Mouse (Mus musculus): ENCODE data around the gene 3110082I17Rik.

The 3110082I17Rik gene

DNA sequence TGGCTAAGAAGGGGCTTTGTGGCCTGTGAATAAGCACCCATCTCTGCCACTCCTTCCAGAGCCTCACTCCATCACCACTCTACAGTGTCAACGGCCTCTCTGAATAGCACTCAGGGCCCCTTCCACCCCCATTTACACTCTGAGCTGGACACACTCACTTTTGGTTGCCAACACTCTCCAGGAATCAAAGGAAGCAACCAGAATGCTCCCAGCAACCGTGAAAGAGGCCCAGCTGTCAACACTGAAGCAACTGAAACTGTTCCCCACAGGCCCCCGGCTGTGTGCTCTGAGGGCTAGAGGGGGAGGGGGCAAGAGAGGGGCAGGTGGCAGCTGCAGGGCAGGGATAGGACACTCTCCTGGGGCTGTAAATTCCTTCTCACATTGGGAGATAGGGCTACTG is 41.7 kb downstream of the 3110082I17Rik start:
- no peak for DNase-seq (ENCODE audit: low read depth)

DNA sequence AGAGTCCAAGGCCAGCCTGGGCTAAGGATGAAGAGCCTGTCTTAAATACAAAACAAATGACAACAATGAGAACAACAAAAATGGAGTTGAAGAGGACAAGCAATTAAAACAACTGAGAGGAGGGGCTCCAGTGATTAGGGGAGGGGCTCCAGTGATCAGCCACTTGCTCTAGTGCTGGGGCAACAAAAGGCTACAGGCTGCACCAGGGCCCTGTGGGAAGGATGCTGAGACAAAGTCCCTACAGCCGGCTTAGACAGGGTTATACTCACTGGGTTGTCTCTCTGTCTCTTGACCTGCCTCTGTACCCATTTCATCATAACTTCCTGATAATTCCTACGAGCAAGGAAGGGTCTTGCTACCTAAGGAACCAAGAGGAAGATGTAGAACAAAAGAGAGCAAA is 42.2 kb downstream of the 3110082I17Rik start:
- no peak for DNase-seq (ENCODE audit: low read depth)

DNA sequence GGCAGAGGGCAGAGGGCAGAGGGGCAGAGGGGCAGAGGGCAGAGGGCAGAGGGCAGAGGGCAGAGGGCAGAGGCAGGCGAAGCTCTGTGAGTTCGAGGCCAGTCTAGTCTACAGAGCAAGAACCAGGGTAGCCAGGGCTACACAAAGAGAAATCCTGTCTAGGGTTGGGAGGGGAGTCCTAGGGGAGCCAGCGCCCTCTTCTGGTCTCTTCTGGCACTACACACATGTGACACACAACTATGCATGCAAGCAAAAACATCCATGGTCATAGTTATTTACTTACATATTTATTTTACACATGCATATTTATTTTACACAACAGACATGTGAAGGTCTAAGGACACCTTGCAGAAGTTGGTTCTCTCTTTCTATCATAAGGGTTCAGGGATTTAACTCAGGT is 42.8 kb downstream of the 3110082I17Rik start:
- no peak for DNase-seq (ENCODE audit: low read depth)

DNA sequence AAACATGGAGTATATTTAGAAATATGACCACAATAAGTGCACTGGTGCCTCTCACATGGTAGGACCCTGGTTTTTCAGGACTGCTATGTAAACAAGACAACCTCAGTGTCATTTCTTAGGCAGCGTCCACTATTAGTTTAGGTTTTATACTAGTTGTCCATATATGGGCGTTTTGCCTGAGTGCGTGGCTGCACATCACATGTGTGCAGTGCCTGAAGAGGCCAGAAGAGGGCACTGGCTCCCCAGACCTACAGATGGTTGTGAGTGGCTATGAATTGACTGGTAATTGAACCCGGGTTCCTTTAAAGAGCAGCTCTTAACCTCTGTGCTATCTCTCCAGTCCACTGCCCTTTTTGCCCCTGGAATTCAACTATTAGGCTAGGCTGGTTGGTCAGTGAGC is 43.4 kb downstream of the 3110082I17Rik start:
- no peak for DNase-seq (ENCODE audit: low read depth)

DNA sequence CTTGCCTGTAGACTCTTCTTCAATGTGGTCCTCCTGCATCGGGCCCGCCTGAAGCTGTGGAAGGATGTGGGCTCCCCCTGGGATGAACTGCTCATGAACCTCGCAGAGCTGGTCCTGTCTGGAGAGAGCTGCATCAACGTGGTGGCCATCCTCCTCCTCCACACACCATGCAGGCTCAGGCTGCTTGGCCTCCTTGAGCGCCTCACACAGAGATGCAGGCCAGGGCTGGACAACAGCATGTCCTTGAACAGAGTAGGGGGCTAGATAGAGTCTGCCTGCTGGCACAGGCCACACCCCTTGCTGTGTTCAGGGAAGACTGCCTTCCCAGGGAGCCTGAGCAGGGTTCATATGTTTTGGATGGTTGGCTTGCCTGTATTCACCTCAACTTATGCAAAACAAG is 45.3 kb downstream of the 3110082I17Rik start:
- no peak for DNase-seq (ENCODE audit: low read depth)

DNA sequence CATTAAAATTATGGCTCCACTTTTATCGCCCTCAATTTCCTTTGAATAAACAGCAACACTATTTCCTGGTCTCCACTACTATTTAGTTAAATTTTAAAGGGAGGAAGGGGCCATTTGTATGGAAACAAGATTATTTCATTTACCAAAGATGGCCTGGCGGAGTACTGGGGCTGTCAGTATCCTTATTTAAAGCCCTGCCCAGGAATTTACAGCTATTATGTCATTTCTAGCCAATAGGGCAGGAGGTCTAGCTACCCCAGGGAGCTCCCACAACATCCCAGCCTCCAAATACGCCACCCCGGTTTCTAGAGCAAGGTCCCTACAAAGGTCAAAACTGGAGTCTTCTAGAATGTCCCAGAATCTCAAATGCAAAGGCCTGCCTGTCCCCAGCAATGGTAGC is 46.8 kb downstream of the 3110082I17Rik start:
- DNase-seq (ENCODE audit: low read depth) = no peak

DNA sequence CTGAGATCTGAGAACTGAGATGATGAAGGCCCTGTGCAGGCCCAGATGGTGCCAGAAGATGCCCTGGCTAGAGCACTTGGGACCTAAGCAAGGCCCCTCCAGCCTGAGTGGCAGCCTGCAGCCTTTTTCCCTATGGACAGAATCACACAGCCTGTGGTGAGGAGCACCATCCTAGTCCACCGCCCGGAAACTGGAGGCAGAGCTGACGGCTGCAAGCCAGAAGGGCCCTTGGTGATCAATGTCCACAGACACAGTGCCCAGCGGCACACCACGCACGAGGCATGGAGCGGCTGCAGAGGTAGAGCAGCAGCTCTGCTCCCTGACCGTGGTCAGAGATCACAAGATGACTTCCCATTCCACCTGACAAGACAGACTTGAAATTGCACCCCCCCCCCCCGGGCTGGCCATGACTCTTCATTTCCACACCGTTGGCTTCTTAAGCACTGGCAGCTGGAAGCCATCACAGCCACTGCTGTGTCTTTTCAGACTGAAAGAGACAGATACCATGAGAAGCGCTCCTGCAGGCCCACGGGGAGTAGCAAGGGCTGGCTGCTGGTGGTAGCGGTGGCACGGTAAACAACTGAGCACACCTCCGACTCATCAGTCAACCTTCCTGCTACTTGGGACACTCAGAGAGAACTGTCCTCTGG is 48.5 kb downstream of the 3110082I17Rik start:
- peak; percentile 31 for DNase-seq (ENCODE audit: low read depth)

DNA sequence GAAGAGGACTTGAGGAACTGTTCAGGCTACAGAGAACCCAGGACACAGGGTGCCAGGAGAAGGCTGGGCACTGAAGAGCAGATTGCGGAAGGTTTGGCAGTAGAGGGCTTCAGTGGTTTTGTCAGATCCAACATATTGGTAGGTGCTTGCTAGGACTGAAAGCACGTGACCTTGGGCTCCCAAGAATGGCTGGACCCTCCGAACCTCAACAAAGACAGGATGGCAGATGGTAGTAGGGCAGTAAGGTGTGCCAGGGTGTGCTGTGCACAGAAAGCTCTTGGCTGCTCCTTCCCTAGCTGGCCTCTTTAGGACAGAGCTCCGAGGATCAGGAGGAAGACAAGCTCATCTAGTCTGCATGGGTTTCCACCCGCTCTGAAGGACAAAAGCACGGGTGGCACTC is 49.2 kb downstream of the 3110082I17Rik start:
- DNase-seq (ENCODE audit: low read depth) = no peak

DNA sequence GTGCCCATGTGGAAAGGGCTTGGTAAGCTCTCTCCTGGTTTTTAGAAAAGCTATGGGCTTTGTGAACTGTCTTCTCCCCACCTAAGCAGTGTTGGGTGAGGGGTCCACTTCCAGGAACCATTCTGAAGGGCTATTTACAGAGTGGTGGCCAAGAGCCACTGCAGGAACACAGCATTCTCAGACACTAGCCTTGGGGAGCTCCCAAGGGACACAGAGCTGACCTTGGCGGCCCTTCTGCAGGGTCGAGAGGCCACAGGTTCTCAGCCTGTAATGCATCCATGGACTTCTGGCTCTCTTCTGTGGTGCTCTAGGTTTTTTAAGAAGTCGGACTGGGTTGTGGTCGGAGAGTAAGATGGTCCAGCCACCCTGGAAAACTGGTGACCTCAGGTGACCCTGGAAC is 50.3 kb downstream of the 3110082I17Rik start:
- DNase-seq (ENCODE audit: low read depth) = no peak

DNA sequence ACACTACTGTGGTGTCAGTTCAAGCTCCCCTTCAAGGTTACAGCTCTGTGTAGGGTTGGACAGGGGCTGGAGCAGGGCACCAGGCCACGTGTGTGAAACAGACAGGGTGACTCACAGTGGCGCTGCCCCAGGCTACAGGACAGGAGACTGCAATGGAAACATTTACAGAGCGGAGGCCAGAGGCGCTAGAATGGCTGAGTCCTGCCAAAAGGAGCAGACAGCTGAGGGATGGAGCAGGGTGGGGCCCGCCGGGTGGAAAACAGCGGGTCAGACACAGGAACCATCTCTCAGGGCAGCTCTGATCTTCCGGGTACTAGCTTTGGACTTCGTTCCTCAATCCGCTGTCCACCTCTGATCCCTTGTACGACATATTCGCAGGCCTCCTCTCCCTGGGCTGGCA is 50.9 kb downstream of the 3110082I17Rik start:
- DNase-seq (ENCODE audit: low read depth) = peak; percentile 87

DNA sequence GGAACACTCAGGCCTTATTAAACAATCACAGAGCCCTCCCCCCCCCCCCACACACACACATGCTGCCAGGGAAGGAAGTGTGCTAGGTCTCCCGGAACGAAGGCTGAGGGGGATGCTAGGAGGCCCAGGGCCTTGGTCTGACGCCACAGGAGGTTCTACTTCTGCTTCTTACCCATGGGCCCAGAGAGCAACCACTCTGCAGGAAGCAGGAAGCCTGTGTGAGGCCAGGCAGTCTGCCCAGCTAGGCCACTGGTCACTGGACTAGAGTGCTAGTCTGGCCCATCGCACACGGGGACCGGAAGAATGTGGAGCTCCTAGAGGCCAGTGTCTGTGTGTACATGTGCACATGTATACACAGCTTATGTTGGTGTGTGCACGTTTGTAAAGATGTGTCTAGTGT is 51.8 kb downstream of the 3110082I17Rik start:
- DNase-seq (ENCODE audit: low read depth) = peak; percentile 95

DNA sequence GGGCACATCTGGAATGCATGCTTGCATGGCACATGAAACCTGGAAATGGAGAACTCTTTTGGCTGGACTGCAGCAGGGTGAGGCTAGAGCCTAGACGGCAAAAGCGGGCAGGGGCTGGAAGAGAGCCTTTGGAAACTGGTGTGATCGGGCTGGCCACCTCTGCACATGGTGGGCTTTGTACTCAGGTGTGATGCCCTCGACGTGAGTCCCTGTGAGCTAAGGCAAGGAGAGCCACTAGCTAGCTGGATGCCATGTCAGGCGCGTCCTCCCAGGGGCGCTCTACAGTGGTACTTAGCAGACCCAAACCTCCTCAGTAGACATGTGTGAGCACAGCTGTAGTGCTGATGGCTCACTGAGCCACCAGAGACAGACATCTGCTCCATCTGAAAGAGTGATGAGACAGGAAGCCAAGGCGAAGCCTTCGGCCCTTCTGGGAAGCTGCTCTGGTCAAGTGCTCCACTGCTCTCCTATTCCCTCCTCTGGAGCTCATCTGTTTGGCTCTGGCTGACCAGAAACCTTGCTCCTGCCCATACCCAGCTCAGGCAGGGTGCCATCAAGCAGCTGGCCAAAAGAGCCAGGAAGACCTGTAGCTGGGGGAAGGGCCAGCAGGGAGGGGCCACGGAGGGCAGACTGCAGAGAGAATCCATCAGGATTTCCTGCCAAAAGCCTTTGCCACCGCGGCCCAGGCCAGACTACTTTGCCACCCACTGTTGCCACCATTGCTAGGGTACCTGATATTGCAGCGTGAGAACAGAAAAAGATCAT is 53.0 kb downstream of the 3110082I17Rik start:
- peak; percentile 54 for DNase-seq (ENCODE audit: low read depth)

DNA sequence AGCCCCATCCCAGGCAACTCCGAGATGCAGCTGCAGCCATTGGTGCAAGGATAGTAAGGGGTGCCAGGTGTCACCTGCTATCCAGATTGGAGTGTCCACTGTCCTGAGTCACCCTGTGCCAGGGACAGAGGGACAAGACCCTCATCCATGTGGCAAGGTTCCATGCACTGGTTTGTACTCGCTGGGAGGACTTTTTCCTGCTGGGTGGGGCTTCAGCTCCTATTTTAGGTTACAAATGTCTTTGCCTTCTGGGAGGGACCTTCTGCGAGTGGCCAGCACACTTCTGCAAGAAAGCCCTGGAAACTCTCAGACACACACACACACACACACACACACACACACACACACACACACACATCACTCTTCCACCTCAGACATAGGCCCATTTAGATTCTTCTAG is 54.4 kb downstream of the 3110082I17Rik start:
- DNase-seq (ENCODE audit: low read depth) = no peak

DNA sequence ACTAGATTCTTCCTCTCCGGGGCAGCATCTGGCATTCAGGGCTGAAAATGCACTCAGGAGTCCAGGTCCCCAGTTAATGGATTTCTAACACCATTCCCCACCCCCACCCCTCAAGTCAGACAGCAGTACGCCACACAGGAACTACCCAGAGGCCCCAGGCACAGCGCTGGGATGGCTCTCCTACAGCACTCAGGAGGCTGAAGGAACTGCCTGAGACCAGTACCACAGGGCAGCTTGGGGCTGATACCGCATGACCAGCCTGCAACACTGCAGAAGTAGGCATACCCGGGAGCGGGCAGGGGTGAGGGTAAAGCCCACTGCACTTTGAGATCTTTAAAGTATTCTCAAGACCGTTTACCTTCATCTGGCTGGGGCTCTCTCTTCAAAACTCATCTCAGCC is 54.8 kb downstream of the 3110082I17Rik start:
- peak; percentile 41 for DNase-seq (ENCODE audit: low read depth)

DNA sequence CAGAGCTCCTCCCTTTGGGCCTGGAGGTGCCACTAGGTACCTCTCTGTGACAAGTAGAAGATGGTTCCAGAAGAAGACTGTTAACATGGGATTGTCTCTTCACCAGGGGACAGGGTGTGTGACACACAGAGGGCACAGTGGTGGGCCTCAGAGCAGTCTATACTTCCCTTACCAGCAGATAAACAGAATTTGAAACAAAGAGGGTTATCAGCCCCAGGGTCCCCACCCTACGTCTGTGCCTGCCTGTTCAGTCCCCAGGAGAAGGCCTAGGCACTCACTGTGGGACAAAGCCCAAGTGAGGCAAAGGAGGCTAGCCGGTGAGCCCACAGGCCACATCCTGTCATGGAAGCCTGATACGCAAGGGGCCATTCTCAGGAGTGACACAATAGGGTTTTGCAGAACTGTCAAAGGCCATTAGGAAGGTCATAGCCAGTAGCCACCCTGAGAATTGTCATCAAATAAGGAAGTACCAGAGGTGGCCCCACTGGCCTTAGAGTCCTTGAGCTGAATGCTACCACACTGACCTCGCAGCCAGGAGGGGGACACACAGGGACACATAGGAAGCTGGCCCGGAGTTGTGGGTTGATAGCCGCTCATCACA is 55.4 kb downstream of the 3110082I17Rik start, which contains the start of gene C130050O18Rik:
TSS of gene C130050O18Rik (plus strand) at position 480 of the 601 bp plus-strand sequence.
- DNase-seq (ENCODE audit: low read depth) = peak; percentile 89

DNA sequence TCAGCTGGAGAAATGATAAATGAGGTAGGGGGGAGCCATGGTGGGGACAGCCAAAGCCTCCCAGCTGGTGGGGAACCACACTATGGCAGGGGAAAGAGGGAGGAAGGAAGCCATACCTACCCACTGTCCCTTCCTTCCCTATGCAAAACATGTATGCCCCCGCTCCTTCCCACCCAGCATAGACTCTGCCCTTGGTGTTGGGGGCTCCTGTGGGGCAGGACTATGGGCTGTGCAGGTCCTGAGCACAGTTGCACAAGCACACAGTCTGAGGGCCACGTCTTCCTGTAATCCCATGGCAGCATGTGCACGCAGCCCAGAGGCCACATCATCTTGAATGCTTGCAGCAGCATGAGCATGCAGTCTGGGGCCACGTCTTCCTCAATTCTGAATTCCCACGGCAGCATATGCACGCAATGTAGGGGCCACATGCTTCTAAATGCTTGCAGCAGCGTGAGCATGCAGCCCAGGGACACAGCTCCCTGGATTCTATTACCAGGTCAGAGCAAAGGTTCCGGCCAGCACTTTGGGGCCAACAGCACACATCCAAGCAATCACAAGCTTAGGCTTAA is 56.6 kb downstream of the 3110082I17Rik start:
- peak; percentile 67 for DNase-seq (ENCODE audit: low read depth)

DNA sequence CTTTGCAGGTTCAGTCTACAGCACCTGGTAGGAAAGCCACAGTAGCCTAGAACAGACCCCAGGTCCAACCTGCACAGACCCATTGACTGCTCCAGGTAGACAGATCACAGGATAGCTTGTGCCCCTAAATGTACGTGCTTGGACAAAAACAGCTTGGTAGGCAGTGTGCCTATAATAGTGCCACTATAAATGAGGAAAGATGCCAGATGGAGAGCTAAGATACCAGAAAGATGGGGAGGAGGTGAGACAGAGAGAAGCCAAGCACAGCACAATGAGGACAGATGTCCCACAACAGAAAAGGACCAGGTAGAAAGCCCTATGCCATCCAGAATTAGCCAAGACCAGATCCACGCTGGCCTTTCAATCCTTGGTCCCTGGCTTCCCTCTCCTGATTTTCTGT is 58.2 kb downstream of the 3110082I17Rik start:
- no peak for DNase-seq (ENCODE audit: low read depth)

DNA sequence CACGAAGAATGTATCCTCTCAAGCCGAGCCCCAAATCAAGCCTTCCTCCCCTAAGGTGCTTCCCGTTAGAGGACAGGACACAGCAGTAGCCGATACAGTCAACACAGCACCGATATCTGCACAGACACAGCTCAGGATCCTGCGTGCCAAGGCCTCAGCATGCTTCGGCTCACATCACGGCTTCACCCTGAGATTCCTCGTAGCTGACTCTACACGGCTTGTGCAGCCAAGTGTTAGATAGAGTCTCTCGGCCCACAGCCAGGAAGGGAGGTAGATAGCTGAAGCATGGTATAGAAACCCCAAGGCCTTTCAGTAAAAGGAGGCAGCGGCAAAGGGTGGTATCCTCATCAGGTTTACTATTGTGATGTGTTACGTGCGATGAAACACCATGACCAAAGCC is 60.3 kb downstream of the 3110082I17Rik start:
- DNase-seq (ENCODE audit: low read depth) = no peak

DNA sequence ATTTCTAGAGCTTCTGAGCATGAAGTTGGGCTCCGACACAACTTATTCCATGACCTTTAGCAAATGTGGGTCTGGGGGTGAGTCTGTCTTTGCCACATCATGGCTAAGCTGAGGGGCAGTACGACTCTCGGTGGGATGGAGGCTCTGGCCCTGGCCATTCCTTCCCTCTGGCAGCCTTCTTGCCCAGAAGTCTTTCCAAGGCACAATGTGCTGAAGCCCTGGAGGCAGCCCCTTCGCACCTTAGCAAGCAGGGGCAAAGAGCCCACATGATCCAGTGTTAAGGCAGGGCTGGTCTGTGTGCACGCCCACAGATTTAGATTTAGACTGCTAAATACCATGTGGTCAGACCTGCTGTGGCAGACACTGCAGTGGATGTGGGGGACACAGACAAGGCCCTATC is 61.5 kb downstream of the 3110082I17Rik start:
- DNase-seq (ENCODE audit: low read depth) = no peak

DNA sequence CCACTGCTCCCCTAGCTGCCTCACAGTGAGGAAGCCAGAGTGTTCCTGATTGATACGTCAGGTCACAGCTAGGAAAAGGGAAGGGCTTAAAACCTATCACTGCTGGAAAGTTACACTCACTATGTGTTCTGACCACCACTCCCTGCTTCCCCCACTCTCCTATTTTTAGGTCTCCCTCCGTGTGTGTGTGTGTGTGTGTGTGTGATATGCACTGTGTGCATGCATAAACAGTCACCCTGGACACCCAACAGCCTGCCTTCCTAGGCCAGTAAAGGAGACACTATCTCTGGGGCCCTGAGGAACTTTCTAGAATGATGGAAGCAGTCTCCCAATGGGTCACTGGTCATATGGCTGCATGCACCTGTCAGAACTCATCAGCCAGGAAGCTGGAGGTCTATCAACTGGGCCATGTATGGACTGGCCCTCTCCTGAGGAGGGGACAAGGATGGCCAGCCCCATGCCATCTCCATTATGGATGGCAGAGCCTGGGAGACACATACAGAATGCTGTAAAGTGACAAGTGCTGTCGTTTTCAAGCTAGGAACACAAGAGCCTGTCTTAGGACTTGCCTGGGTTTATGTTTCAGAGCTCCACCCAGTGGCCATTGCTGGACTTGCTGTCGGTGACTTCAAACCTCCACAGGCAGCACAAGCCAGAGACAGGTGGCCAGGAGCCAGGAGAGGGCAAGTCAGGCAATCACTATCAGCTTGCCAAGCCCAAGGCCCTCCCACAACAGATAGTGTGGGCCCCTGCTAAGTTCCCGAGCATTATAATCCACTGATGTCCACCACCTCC is 62.2 kb downstream of the 3110082I17Rik start:
- DNase-seq (ENCODE audit: low read depth) = peak; percentile 94

DNA sequence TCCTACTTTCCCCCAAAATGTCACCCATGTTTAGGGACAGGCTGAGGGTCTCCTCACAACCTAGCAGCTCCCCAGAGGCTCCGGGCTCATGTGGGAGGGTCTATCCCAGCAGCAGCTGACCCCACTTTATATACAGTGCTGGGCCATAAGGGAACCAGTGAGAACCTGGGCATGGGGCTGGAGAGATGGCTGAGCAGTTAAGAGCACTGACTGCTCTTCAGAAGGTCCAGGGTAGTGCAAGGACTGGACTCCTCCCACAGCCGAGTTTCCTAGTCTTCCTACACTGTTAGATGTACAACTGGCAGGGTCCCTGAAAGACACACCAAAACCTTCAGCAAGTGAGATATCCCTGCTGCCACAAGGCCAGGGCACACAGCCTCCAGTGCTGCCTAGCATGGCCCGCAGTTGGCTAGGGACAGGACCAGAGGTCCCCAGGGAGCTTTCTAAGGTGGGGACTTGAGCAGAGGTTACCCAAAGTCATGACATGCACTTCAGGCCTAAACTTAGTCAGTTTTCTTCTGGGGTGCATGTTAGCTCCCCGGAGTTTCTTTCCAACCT is 62.9 kb downstream of the 3110082I17Rik start:
- DNase-seq (ENCODE audit: low read depth) = no peak

DNA sequence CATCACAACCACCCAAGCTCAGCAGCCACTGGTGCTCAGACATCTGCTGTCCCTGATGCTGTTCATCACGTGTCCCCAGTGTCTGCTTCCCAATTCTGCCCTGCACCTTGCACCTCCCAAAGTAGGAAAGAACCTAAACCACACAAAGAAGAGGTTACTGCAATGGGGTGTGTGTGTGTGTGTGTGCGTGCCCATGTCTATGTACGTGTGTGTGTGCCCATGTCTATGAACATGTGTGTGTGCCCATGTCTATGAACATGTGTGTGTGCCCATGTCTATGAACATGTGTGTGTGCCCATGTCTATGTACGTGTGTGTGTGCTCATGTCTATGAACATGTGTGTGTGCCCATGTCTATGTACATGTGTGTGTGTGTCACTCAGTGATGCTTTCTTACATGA is 64.8 kb downstream of the 3110082I17Rik start:
- no peak for DNase-seq (ENCODE audit: low read depth)

Data from 416B (cell line).